Mouse (Mus musculus): ENCODE measurements around the gene Txn2. TPM values are rescaled to one million over a fixed set of nuclear protein-coding genes. Genes with fewer than 3 reads are reported as not detected.

The Txn2 gene
- 321 and 325 TPM in 2 replicates for polyA plus RNA-seq (2015; fragmentation: Nextera tagmentation; extraction: Ambion mirVana)

- peak; percentile 94 for ATAC-seq (replicated peaks; ENCODE audit: extremely low read depth, insufficient read depth, low FRiP score)
- H3K9me3 ChIP-seq (replicated peaks; ENCODE audit: control insufficient read depth, low read length), result no peaks in the 10 kb centered on the region
- H3K4me2 ChIP-seq (ENCODE audit: low read depth, low read length), result peak within 1 kb of the TSS; percentile 92
- H3K9ac ChIP-seq (ENCODE audit: low read length), result peak within 1 kb of the TSS; percentile 85
- peaks cover 24% of the 10 kb centered on the region for H3K36me3 ChIP-seq (ENCODE audit: control insufficient read depth, insufficient read depth)
- no peaks in the 10 kb centered on the region for H3K27me3 ChIP-seq (ENCODE audit: control insufficient read depth, insufficient read depth, low read length)
- peaks cover 17% of the 10 kb centered on the region for H3K4me1 ChIP-seq (ENCODE audit: control insufficient read depth, insufficient read depth, low read length)
- WGBS, result under 1% methylated on average over 34 of the region's 34 CpGs
- peak within 1 kb of the TSS; percentile 96 for H3K27ac ChIP-seq (ENCODE audit: low read length)
- peak within 1 kb of the TSS; percentile 66 for H3K4me3 ChIP-seq (ENCODE audit: low read length)
Measured at GRCm38 (mm10) chr15:77928673-77929331, at the start of gene Txn2. TSS of gene Txn2 (minus strand) at chr15:77929006.

GRCm38 (mm10) chr15:77977663-77978062 lies 48.9 kb upstream of the Txn2 start:
- H3K4me1 ChIP-seq (ENCODE audit: control insufficient read depth, insufficient read depth, low read length), result no peaks in the 10 kb centered on the region
- H3K4me3 ChIP-seq (ENCODE audit: low read length), result no peak overlapping the region
- no peak for ATAC-seq (replicated peaks; ENCODE audit: extremely low read depth, insufficient read depth, low FRiP score)
- H3K4me2 ChIP-seq (ENCODE audit: low read depth, low read length), result no peak overlapping the region
- peaks cover 5% of the 10 kb centered on the region for H3K27me3 ChIP-seq (ENCODE audit: control insufficient read depth, insufficient read depth, low read length)
- no peak overlapping the region for H3K9ac ChIP-seq (ENCODE audit: low read length)
- H3K9me3 ChIP-seq (replicated peaks; ENCODE audit: control insufficient read depth, low read length), result no peaks in the 10 kb centered on the region
- no peaks in the 10 kb centered on the region for H3K36me3 ChIP-seq (ENCODE audit: control insufficient read depth, insufficient read depth)
- WGBS, result 39% methylated on average over 3 of the region's 3 CpGs
- H3K27ac ChIP-seq (ENCODE audit: low read length), result no peak overlapping the region

GRCm38 (mm10) chr15:77974165-77974841 lies 45.5 kb upstream of the Txn2 start:
- Histone ChIP-seq H3K27ac (ENCODE audit: low read length) (no peak overlapping the region), H3K27me3 (ENCODE audit: control insufficient read depth, insufficient read depth, low read length) (no peaks in the 10 kb centered on the region; the same call in 1 of the 2 replicates), H3K9me3 (replicated peaks; ENCODE audit: control insufficient read depth, low read length) (no peaks in the 10 kb centered on the region), H3K9ac (ENCODE audit: low read length) (no peak overlapping the region), H3K4me1 (ENCODE audit: control insufficient read depth, insufficient read depth, low read length) (peaks cover 8% of the 10 kb centered on the region), H3K4me3 (ENCODE audit: low read length) (no peak overlapping the region), H3K4me2 (ENCODE audit: low read depth, low read length) (no peak overlapping the region), H3K36me3 (ENCODE audit: control insufficient read depth, insufficient read depth) (no peaks in the 10 kb centered on the region)
- whole genome bisulfite sequencing, result 59% methylated on average over 6 of the region's 6 CpGs
- no peak for ATAC-seq (replicated peaks; ENCODE audit: extremely low read depth, insufficient read depth, low FRiP score)

GRCm38 (mm10) chr15:77970470-77971292 lies 41.9 kb upstream of the Txn2 start, which contains the start of gene Eif3d:
TSS of gene Eif3d (minus strand) at chr15:77970813.
- ATAC-seq (replicated peaks; ENCODE audit: extremely low read depth, insufficient read depth, low FRiP score), result peak; percentile 87
- WGBS, result under 1% methylated on average over 72 of the region's 72 CpGs
- H3K27ac ChIP-seq (ENCODE audit: low read length), result peak within 1 kb of the TSS; percentile 100
- no peaks in the 10 kb centered on the region for H3K9me3 ChIP-seq (replicated peaks; ENCODE audit: control insufficient read depth, low read length)
- H3K9ac ChIP-seq (ENCODE audit: low read length), result peak within 1 kb of the TSS; percentile 97
- peaks cover 13% of the 10 kb centered on the region for H3K4me1 ChIP-seq (ENCODE audit: control insufficient read depth, insufficient read depth, low read length)
- peak within 1 kb of the TSS; percentile 98 for H3K4me2 ChIP-seq (ENCODE audit: low read depth, low read length)
- H3K4me3 ChIP-seq (ENCODE audit: low read length), result peak within 1 kb of the TSS; percentile 95
- H3K36me3 ChIP-seq (ENCODE audit: control insufficient read depth, insufficient read depth), result peaks cover 26% of the 10 kb centered on the region
- H3K27me3 ChIP-seq (ENCODE audit: control insufficient read depth, insufficient read depth, low read length), result no peaks in the 10 kb centered on the region; the same call in 1 of the 2 replicates

- Histone ChIP-seq H3K4me2 (ENCODE audit: low read depth, low read length) (peak overlapping the region; percentile 98), H3K27me3 (ENCODE audit: control insufficient read depth, insufficient read depth, low read length) (no peaks in the 10 kb centered on the region; the same call in 1 of the 2 replicates), H3K9ac (ENCODE audit: low read length) (peak overlapping the region; percentile 97), H3K4me3 (ENCODE audit: low read length) (peak overlapping the region; percentile 95), H3K27ac (ENCODE audit: low read length) (peak overlapping the region; percentile 100), H3K9me3 (replicated peaks; ENCODE audit: control insufficient read depth, low read length) (no peaks in the 10 kb centered on the region), H3K4me1 (ENCODE audit: control insufficient read depth, insufficient read depth, low read length) (peaks cover 13% of the 10 kb centered on the region), H3K36me3 (ENCODE audit: control insufficient read depth, insufficient read depth) (peaks cover 32% of the 10 kb centered on the region)
- 2% methylated on average over 15 of the region's 15 CpGs for WGBS
- ATAC-seq (replicated peaks; ENCODE audit: extremely low read depth, insufficient read depth, low FRiP score), result peak; percentile 28
Measured at GRCm38 (mm10) chr15:77969940-77970469, 41.2 kb upstream of the Txn2 start.

GRCm38 (mm10) chr15:77965117-77965528 lies 36.3 kb upstream of the Txn2 start:
- H3K27me3 ChIP-seq (ENCODE audit: control insufficient read depth, insufficient read depth, low read length), result no peaks in the 10 kb centered on the region
- H3K27ac ChIP-seq (ENCODE audit: low read length), result no peak overlapping the region
- H3K36me3 ChIP-seq (ENCODE audit: control insufficient read depth, insufficient read depth), result peaks cover 81% of the 10 kb centered on the region
- H3K9me3 ChIP-seq (replicated peaks; ENCODE audit: control insufficient read depth, low read length), result no peaks in the 10 kb centered on the region
- ATAC-seq (replicated peaks; ENCODE audit: extremely low read depth, insufficient read depth, low FRiP score), result no peak
- peaks cover 9% of the 10 kb centered on the region for H3K4me1 ChIP-seq (ENCODE audit: control insufficient read depth, insufficient read depth, low read length)
- no peak overlapping the region for H3K9ac ChIP-seq (ENCODE audit: low read length)
- 77% methylated on average over 9 of the region's 9 CpGs for WGBS
- H3K4me3 ChIP-seq (ENCODE audit: low read length), result no peak overlapping the region
- H3K4me2 ChIP-seq (ENCODE audit: low read depth, low read length), result no peak overlapping the region

- no peaks in the 10 kb centered on the region for H3K4me1 ChIP-seq (ENCODE audit: control insufficient read depth, insufficient read depth, low read length)
- no peak overlapping the region for H3K9ac ChIP-seq (ENCODE audit: low read length)
- ATAC-seq (replicated peaks; ENCODE audit: extremely low read depth, insufficient read depth, low FRiP score), result no peak
- peaks cover 91% of the 10 kb centered on the region for H3K36me3 ChIP-seq (ENCODE audit: control insufficient read depth, insufficient read depth)
- no peak overlapping the region for H3K4me3 ChIP-seq (ENCODE audit: low read length)
- 95% methylated on average over 5 of the region's 5 CpGs for WGBS
- H3K9me3 ChIP-seq (replicated peaks; ENCODE audit: control insufficient read depth, low read length), result no peaks in the 10 kb centered on the region
- no peak overlapping the region for H3K4me2 ChIP-seq (ENCODE audit: low read depth, low read length)
- no peak overlapping the region for H3K27ac ChIP-seq (ENCODE audit: low read length)
- no peaks in the 10 kb centered on the region for H3K27me3 ChIP-seq (ENCODE audit: control insufficient read depth, insufficient read depth, low read length)
Measured at GRCm38 (mm10) chr15:77962447-77962846, 33.6 kb upstream of the Txn2 start.

GRCm38 (mm10) chr15:77960693-77961092 lies 31.9 kb upstream of the Txn2 start:
- ATAC-seq (replicated peaks; ENCODE audit: extremely low read depth, insufficient read depth, low FRiP score), result no peak
- H3K4me3 ChIP-seq (ENCODE audit: low read length), result no peak overlapping the region
- H3K4me2 ChIP-seq (ENCODE audit: low read depth, low read length), result no peak overlapping the region
- WGBS, result 86% methylated on average over 6 of the region's 6 CpGs
- H3K9me3 ChIP-seq (replicated peaks; ENCODE audit: control insufficient read depth, low read length), result no peaks in the 10 kb centered on the region
- H3K9ac ChIP-seq (ENCODE audit: low read length), result no peak overlapping the region
- H3K27me3 ChIP-seq (ENCODE audit: control insufficient read depth, insufficient read depth, low read length), result peaks cover 7% of the 10 kb centered on the region
- no peak overlapping the region for H3K27ac ChIP-seq (ENCODE audit: low read length)
- H3K36me3 ChIP-seq (ENCODE audit: control insufficient read depth, insufficient read depth), result peaks cover 73% of the 10 kb centered on the region
- H3K4me1 ChIP-seq (ENCODE audit: control insufficient read depth, insufficient read depth, low read length), result peaks cover 5% of the 10 kb centered on the region

All from heart, embryonic 16.5 days (tissue).